Mouse (Mus musculus) forebrain, embryonic 13.5 days (tissue): ENCODE results near the gene Gm20388. TPM values are rescaled to one million over a fixed set of nuclear protein-coding genes. Genes with fewer than 3 reads are reported as not detected.

Experiments used
- ATAC-seq: fragments of 200-750 bp; cut with Nextera tagmentation; 2 replicates; pipeline ENCODE4 v1.8.0; 2017
- H3K27ac ChIP-seq: fragments of 300-500 bp; sonication (generic); 2 replicates; pipeline ENCODE4 v1.5.1; 2015; ENCODE audit warnings: inconsistent platforms, mild to moderate bottlenecking, moderate library complexity
- H3K27me3 ChIP-seq: fragments of 300-500 bp; sonication (generic); 2 replicates; pipeline ENCODE4 v1.6.1; 2015; ENCODE audit warnings: mild to moderate bottlenecking, inconsistent platforms
- H3K36me3 ChIP-seq: fragments of 300-500 bp; sonication (generic); 2 replicates; pipeline ENCODE4 v1.6.1; 2015; ENCODE audit warnings: mild to moderate bottlenecking, inconsistent platforms; ENCODE audit not compliant: poor library complexity, severe bottlenecking
- H3K4me1 ChIP-seq: fragments of 300-500 bp; sonication (generic); 2 replicates; pipeline ENCODE4 v1.6.1; 2015; ENCODE audit warnings: inconsistent platforms
- H3K4me2 ChIP-seq: fragments of 300-500 bp; sonication (generic); 2 replicates; pipeline ENCODE4 v1.6.1; 2015; ENCODE audit warnings: inconsistent platforms, mild to moderate bottlenecking, moderate library complexity
- H3K4me3 ChIP-seq: fragments of 300-500 bp; sonication (generic); 2 replicates; pipeline ENCODE4 v1.5.1; 2015; ENCODE audit warnings: mild to moderate bottlenecking, inconsistent platforms
- H3K9ac ChIP-seq: fragments of 300-500 bp; sonication (generic); 2 replicates; pipeline ENCODE4 v1.6.1; 2015; ENCODE audit warnings: mild to moderate bottlenecking, inconsistent platforms
- H3K9me3 ChIP-seq: fragments of 300-500 bp; sonication (generic); replicated peaks from 2 replicates; pipeline ENCODE4 v1.6.1; 2016; ENCODE audit warnings: inconsistent platforms
- WGBS: fragments of 180-500 bp; shearing (Covaris S2); methylation state at CpG from one replicate; pipeline ENCODE4 v1.1.7; 2015; 5-methylcytosine and 5-hydroxymethylcytosine counted together
- polyA plus RNA-seq: library from polyadenylated mRNA; unstranded; fragments of >200 nt; fragmentation: Nextera tagmentation; extraction: Ambion mirVana; gene quantifications from 2 replicates; pipeline ENCODE4 v1.2.1, GENCODE M21; 2015

The Gm20388 gene
- polyA plus RNA-seq, 1 experiment from 2014 or later, result 5.6 TPM

DNA sequence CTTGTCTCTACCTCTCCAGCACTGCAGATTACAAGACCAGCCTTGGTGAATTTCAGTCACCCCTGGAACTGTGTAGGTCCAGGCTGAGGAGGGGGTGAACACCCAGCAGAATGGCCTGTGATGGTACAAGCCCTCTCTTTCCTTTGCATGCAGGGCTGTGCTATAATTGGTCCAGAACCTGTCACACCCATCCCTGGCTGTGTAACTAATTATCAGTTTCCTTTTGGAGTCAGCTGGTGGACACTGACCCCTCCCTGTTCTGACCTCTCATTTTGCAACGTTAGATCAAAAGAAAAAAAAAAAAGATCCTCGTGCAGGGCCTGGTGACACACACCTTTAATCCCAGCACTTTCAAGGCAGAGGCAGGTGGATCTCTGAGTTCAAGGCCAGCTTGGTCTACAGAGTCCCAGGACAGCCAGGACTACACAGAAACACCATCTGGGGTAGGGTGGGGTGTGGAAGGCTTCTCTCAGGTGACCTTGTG lies 2032.5 kb downstream of the Gm20388 start:
- Histone ChIP-seq H3K9me3 (no peaks in the 10 kb centered on the region), H3K4me2 (no peak overlapping the region), H3K36me3 (no peaks in the 10 kb centered on the region), H3K4me1 (peaks cover 17% of the 10 kb centered on the region), H3K27me3 (no peaks in the 10 kb centered on the region), H3K27ac (no peak overlapping the region), H3K4me3 (no peak overlapping the region), H3K9ac (no peak overlapping the region)
- no peak for ATAC-seq
- WGBS, result 38% methylated on average over 2 of the region's 2 CpGs

DNA sequence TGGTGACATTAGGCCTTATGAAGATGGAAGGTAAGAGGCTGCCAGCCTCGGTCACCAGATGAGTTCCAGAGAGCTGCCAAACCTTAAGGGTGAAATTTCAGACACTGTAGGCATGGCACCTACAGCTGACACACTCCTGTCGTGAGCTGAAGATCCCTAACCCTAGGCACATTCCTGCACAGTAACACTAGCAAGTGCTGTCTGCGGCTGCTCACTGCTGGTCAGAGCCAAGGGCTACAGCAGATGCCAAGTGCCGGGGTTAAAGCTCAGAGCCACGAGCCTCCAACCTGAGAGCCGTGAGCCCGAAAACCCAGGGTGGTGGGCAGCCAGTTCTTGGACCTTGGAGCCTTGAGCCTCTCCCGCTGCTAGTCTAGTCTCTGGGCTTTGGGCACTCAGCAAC lies 2033.1 kb downstream of the Gm20388 start:
- peaks cover 24% of the 10 kb centered on the region for H3K4me1 ChIP-seq
- H3K9ac ChIP-seq, result no peak overlapping the region; the same call in 1 of the 2 replicates
- H3K4me2 ChIP-seq, result no peak overlapping the region
- H3K27ac ChIP-seq, result no peak overlapping the region
- no peak for ATAC-seq
- H3K27me3 ChIP-seq, result no peaks in the 10 kb centered on the region
- 84% methylated on average over 8 of the region's 8 CpGs for WGBS
- H3K36me3 ChIP-seq, result no peaks in the 10 kb centered on the region
- H3K4me3 ChIP-seq, result no peak overlapping the region
- H3K9me3 ChIP-seq, result no peaks in the 10 kb centered on the region

DNA sequence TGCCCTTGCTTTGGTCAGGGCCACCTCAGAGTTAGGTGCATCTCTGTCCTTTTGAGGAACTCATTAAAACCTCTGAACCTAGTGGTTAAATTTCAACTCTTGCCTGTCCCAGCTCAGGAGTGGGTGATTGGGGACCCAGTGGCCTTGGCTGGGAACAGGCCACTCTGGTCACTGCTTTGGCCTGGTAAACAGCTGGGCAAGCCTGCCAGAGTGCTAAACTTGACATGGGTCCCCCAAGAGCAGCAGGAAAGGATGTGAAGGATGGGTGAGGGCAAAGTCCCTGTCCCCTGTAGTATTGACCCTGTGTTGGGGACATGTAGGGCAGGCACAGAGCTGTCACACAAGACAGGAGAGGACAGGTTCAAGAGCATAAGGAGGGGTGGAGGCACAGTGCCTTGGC lies 2034.2 kb downstream of the Gm20388 start, which contains the start of gene Car5a:
TSS of gene Car5a (minus strand) at position 74 of the 400 bp plus-strand sequence.
- H3K27ac ChIP-seq, result no peak within 1 kb of the TSS
- H3K4me3 ChIP-seq, result no peak within 1 kb of the TSS
- no peak within 1 kb of the TSS for H3K4me2 ChIP-seq
- H3K9ac ChIP-seq, result no peak within 1 kb of the TSS; the same call in 1 of the 2 replicates
- no peaks in the 10 kb centered on the region for H3K9me3 ChIP-seq
- ATAC-seq, result no peak
- H3K36me3 ChIP-seq, result no peaks in the 10 kb centered on the region
- H3K4me1 ChIP-seq, result peaks cover 31% of the 10 kb centered on the region
- H3K27me3 ChIP-seq, result no peaks in the 10 kb centered on the region

DNA sequence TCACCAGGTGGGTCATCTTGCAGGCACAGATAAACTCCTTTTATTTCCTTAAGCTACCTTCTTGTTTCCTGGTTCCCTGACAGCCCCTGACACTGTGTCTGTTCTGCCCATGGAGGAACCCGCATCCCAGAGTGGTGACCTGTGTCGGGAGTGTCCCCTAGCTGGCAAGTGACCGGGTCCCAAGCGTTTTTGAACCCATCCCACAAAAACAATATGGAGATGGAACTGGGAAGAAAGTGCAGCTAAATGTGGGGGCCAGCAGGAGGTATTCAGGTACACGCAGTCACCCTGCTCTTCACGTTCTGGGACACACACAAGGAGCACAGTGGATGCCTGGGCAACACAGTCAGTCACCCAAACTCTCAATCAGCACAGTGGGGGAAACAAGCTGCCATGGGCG lies 2035.7 kb downstream of the Gm20388 start:
- no peak overlapping the region for H3K27ac ChIP-seq
- peaks cover 33% of the 10 kb centered on the region for H3K4me1 ChIP-seq
- no peak overlapping the region for H3K9ac ChIP-seq
- H3K4me3 ChIP-seq, result no peak overlapping the region
- 86% methylated on average over 7 of the region's 7 CpGs for WGBS
- H3K4me2 ChIP-seq, result no peak overlapping the region
- H3K36me3 ChIP-seq, result no peaks in the 10 kb centered on the region
- H3K9me3 ChIP-seq, result no peaks in the 10 kb centered on the region
- ATAC-seq, result no peak
- no peaks in the 10 kb centered on the region for H3K27me3 ChIP-seq

DNA sequence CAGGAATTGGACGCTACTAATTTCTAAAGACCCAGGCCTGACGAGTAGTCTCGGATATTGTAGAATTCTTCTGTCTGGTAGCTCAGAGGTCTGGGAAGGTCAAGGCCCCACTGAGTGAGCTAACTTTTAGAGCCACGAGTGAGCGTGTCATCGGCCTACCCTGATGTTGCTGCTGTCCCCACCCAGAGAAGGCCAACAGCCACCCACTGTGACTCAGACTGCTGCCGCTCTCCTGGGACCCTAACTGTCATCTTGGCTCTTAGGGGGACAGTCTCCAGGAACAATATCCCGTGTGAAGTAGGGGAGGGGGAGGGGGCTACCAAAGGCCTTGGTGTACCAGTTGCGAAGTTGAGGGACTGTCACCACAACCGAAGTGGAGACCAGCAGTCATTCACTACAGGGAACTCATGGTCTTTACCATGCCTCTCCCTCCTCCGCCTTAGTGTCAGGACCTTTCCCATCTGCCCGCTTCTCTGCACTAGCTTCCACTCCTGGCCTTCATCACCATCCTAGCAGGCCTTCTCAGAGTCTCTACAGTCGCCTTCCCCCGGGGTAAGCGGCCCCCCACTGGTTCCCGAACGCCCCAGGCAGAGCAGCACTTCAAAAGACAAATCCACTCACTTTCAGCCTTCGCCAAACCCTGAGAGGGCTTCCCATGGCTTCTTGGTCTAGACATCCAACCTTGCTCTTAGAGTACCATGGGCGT lies 2036.6 kb downstream of the Gm20388 start:
- Histone ChIP-seq H3K36me3 (no peaks in the 10 kb centered on the region), H3K4me2 (peak overlapping the region; percentile 66), H3K4me3 (peak overlapping the region; percentile 36), H3K4me1 (peaks cover 41% of the 10 kb centered on the region), H3K9ac (peak overlapping the region; percentile 63), H3K9me3 (no peaks in the 10 kb centered on the region), H3K27me3 (no peaks in the 10 kb centered on the region), H3K27ac (peak overlapping the region; percentile 84)
- WGBS, result 26% methylated on average over 19 of the region's 19 CpGs
- no peak for ATAC-seq

DNA sequence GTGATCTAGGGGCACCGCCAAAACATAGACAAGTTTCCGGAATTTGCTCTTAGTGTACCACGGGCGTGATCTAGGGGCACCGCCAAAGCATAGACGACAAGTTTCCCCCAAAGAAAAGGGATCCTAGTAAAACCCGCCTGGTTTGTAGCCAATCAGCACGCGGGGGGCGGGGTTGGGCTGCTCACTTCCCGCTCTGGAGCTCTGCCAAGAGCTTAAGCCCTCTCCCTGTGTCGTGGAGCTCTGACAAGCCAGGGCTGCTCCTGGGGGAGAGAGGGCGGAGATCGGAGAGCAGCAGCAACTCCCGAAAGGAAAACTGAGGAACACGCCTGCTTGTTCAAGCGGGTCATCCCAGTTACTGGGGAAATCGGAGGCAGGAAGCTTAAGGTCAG lies 2037.1 kb downstream of the Gm20388 start:
- no peaks in the 10 kb centered on the region for H3K27me3 ChIP-seq
- H3K36me3 ChIP-seq, result no peaks in the 10 kb centered on the region
- H3K4me1 ChIP-seq, result peaks cover 47% of the 10 kb centered on the region
- peak overlapping the region; percentile 36 for H3K4me3 ChIP-seq
- under 1% methylated on average over 18 of the region's 18 CpGs for WGBS
- H3K4me2 ChIP-seq, result peak overlapping the region; percentile 66
- no peaks in the 10 kb centered on the region for H3K9me3 ChIP-seq
- peak; percentile 31 for ATAC-seq
- H3K27ac ChIP-seq, result peak overlapping the region; percentile 84
- H3K9ac ChIP-seq, result peak overlapping the region; percentile 63

DNA sequence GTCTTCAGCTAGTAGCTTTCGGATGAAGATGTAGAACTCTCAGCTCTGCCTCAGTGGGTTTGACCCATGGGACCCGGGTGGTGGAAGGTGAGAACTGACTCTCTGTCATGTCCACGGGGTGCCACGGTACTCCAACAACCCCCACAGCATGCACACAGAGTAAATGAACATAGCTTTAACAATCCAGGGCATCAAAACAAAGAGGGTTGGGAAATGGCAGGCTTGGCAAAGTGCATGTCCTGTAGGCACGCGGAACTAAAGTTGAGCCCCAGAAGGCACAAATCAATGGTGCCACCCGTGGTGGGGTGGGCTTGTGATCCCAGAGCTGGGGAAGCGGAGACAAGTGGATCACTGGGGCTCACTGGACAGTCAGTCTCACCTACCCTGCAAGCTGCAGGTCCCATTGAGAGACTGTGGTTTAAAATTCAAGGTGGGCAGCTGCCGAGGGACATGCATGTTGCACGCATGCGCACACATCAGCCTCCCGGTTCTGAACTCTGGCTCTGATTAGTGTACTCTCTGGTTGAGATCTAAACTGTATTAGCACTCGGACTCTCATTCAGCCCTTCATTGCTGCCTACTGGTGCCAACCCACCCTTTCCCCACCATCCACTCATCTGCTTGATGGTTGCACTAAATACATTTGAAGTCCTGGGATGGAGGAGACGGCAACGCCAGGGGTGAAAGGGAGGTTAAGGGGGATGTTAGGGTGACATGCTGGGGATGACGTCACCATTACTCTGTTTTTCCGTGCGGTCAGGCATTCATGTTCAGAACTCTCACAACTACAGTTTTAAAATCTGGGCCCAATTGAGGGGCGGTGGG lies 2037.9 kb downstream of the Gm20388 start:
- no peak for ATAC-seq
- peaks cover 50% of the 10 kb centered on the region for H3K4me1 ChIP-seq
- WGBS, result 59% methylated on average over 19 of the region's 19 CpGs
- peak overlapping the region; percentile 36 for H3K4me3 ChIP-seq
- H3K27ac ChIP-seq, result peak overlapping the region; percentile 84
- H3K4me2 ChIP-seq, result peak overlapping the region; percentile 66
- H3K9me3 ChIP-seq, result no peaks in the 10 kb centered on the region
- H3K27me3 ChIP-seq, result no peaks in the 10 kb centered on the region
- H3K9ac ChIP-seq, result peak overlapping the region; percentile 63
- H3K36me3 ChIP-seq, result peaks cover 3% of the 10 kb centered on the region; the same call in 1 of the 2 replicates

DNA sequence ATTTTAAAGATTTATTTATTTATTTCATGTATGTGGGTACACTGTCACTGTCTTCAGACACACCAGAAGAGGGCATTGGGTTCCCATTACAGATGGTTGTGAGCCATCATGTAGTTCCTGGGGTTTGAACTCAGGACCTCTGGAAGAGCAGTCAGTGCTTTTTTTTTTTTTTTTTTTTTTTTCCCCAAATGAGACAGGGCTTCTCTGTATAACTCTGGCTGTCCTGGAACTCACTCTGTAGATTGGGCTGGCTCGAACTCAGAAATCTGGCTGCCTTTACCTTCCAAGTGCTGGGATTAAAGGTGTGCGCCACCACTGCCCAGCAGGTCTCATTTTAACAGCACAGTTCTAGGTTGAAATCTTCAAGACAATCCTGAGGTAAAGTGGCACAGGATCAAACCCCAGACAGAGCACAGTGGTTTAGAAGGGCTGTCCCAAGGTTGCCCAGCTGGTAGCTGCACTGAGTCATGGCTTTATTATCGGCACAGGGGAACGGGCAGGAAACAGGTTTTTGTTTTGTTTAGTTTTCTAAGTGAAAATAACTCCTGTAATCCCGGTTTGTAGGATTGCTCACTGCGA lies 2038.7 kb downstream of the Gm20388 start, which contains the start of gene Banp:
TSS of gene Banp (plus strand) at position 529 of the 579 bp plus-strand sequence.
- Histone ChIP-seq H3K27ac (peak within 1 kb of the TSS; percentile 95), H3K9ac (peak within 1 kb of the TSS; percentile 98), H3K9me3 (no peaks in the 10 kb centered on the region), H3K4me1 (peaks cover 54% of the 10 kb centered on the region), H3K27me3 (no peaks in the 10 kb centered on the region), H3K4me3 (peak within 1 kb of the TSS; percentile 78), H3K36me3 (peaks cover 11% of the 10 kb centered on the region), H3K4me2 (peak within 1 kb of the TSS; percentile 96)
- ATAC-seq, result peak; percentile 0; the same call in 1 of the 2 replicates
- WGBS, result 59% methylated on average over 6 of the region's 6 CpGs

DNA sequence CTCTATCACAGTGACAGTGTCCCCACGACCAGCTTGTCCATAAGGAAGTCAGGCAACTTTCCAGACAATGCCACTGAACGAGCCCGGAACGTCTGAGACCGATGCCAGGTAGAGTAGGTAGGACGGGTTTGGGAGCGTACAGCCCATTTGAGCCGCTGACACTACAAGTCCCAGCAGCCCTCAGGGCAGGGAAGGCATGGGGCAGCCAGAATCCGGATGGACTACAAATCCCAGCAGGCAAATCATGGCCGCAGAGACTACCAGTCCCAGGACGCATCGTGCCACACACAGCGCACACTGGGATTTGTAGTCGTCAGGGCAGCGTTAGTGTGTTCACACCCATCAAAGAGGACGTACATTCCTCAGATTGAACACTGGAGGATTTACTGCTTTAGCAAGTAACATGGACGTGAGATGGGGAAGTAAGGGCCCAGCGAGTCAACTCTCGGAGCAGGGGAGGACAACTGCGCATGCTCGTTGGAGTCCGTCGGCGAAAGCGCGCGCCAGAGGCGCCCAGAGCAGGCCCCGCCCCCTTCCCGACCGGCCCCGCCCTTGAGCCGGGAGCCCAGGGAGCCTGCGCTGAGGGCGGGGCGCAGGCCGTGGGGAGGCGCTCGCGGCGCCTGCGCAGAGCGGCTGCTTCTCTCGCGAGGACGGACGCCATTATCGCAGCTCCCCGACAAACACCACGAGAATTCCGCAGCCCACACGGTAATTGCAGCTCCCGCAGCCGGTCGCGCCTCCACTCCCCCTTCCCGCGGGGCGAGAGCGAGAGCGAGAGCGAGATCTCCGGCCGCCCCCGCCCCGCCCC lies 2039.5 kb downstream of the Gm20388 start:
- under 1% methylated on average over 66 of the region's 66 CpGs for WGBS
- peak overlapping the region; percentile 96 for H3K4me2 ChIP-seq
- H3K4me3 ChIP-seq, result peak overlapping the region; percentile 78

DNA sequence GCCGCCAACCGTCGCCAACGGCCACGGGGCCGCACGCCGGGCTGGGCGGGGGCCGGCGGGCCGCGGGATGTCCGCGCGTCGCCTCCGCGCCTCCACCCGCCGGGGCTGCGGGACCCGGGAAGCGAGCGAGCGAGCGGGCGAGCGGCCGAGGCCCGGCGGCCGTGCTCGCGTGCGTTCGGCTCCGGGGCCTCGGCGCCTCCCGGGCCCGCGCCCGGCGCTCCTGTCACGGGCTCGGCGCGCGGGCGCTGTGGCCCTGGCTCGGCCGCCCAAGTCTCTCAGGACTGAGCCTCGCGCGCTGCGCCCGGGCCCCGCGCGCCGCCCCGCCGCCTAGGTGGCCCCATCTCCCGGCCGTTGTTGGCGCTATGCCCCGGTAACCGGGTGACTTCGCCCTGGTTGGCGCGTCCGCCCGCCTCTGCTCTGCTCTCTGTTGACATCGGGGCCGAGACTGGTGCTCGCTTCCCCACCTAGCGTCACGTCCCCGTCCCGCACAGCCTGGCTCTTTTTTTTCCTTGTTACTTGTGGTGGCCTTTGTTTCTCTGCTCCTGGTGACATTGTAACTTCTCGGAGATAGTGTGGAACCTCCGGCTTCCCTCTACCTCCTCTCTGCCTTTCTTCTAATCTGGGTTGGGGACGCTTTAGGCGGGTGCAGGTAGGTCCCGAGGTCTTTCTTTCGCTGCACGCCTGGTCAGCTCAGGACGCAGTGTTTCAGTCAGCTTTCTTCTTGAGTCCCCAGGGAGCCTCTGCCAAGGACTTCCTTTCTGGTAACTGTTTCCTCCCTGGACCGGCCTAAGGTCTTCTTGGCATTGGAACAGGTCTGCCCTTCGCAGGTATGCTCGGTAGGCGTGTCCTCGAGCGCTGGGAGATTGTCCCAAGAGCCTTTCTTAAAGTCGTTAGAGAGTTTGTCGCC lies 2040.4 kb downstream of the Gm20388 start:
- H3K27me3 ChIP-seq, result no peaks in the 10 kb centered on the region
- H3K27ac ChIP-seq, result peak overlapping the region; percentile 95
- peaks cover 54% of the 10 kb centered on the region for H3K4me1 ChIP-seq
- peaks cover 26% of the 10 kb centered on the region for H3K36me3 ChIP-seq
- no peaks in the 10 kb centered on the region for H3K9me3 ChIP-seq
- H3K4me3 ChIP-seq, result peak overlapping the region; percentile 78
- ATAC-seq, result peak; percentile 4; the same call in 1 of the 2 replicates
- peak overlapping the region; percentile 98 for H3K9ac ChIP-seq
- 1% methylated on average over 83 of the region's 97 CpGs for WGBS
- peak overlapping the region; percentile 96 for H3K4me2 ChIP-seq

More for the DNA sequence above, 2039.5 kb downstream of the Gm20388 start:
- ATAC-seq, result peak; percentile 96
- Histone ChIP-seq H3K4me1 (peaks cover 54% of the 10 kb centered on the region), H3K27me3 (no peaks in the 10 kb centered on the region), H3K9me3 (no peaks in the 10 kb centered on the region), H3K9ac (peak overlapping the region; percentile 98), H3K36me3 (peaks cover 19% of the 10 kb centered on the region), H3K27ac (peak overlapping the region; percentile 95)
